Mouse (Mus musculus): ENCODE results near the gene Cct5. TPM values are rescaled to one million over a fixed set of nuclear protein-coding genes. Genes with fewer than 3 reads are reported as not detected.

The Cct5 gene
- polyA plus RNA-seq, 1 experiment from 2014 or later = 543 TPM

DNA sequence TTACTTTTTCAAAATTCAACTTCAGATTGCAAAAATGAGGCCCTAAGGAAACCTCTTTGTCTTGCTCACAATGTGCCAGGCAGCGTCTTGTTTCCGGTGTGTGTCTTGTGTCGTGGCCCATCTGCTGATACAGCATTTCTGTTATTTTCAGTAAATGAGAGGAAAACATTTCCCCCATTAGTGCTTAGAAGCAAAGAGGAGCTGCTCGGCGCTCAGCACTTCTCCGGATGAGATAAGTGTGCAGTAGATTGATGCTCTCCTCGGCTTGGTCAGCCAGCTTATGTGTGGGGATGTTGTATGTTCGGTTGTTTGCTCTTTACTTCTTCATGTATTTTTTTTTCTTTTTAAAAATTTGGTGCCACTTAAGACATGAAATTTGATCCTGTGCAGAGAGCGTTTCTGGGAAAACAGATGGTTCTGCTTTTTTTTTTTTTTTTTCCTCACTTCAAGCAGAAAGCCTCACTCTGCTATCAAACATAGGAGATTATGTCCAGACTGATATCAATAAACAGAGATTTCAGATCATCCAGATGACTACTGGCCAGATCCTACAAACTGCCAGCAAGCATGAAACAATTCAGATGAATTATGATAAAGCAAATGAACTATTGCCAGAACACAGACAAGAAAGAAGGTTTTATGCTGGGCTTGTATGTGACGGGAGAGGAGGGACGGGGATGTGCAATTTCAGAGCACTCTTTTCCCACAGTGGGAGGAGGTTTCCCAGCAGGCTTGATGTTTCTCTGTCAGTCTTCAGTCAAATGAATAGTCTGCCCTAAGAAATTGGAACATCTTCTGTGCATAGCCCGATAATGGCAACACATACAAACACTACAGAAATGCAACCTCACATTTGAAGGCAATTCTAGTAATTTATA lies 25.9 kb upstream of the Cct5 start:
- Histone ChIP-seq H3K36me3 (peaks cover 6% of the 10 kb centered on the region; the same call in 1 of the 2 replicates), H3K4me3 (no peak overlapping the region), H3K9me3 (no peaks in the 10 kb centered on the region), H3K4me1 (peaks cover 17% of the 10 kb centered on the region), H3K27ac (replicated peaks) (peak overlapping the region; percentile 75), H3K9ac (replicated peaks) (no peak overlapping the region), H3K4me2 (replicated peaks) (peak overlapping the region; percentile 15), H3K27me3 (no peaks in the 10 kb centered on the region)
- peak; percentile 49 for ATAC-seq (replicated peaks)
- WGBS = 23% methylated on average over 12 of the region's 12 CpGs

DNA sequence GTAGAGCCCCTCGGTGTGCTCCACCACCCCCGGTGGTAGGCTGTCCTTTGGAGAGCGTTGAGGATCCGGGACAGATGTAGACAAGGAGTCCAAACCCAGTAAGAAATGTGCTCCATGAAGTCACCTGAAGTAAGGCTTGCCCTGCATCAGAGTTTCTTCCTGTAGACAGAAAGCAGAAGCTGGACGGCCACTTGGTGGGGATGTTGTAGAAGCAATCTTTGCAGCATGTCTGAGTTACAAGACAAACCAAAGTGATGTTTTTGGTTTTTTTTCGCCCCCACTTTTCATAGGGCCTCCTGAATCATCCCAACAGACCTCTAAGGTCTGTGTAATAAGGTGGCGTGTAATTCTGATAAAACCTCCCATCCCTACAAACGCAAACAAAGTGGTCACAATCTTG lies 17.9 kb upstream of the Cct5 start:
- no peak for ATAC-seq (replicated peaks)
- no peak overlapping the region for H3K27ac ChIP-seq (replicated peaks)
- no peaks in the 10 kb centered on the region for H3K27me3 ChIP-seq
- H3K9me3 ChIP-seq = no peaks in the 10 kb centered on the region
- H3K4me2 ChIP-seq (replicated peaks) = no peak overlapping the region
- WGBS = 92% methylated on average over 8 of the region's 8 CpGs
- no peak overlapping the region for H3K4me3 ChIP-seq
- H3K36me3 ChIP-seq = peaks cover 13% of the 10 kb centered on the region
- no peaks in the 10 kb centered on the region for H3K4me1 ChIP-seq
- no peak overlapping the region for H3K9ac ChIP-seq (replicated peaks)

DNA sequence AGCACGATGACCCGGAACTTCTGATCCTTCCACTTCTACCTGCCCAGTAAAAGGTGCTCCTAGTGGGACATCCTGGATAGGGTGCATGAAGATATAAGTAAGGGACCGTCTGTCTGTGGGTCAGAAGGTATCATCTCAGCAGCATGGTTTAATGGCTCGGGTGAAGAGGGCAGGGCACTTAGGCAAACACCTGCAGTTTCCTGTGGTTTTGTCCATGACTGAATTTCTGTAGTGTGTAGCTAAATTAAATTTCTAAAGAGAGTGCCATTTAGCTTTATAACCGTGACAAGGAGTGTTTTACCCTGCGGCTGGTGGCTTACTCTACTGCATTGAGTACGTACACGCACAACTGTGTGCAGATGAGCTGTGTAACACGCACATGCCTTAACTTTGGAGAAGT lies 15.7 kb upstream of the Cct5 start:
- Histone ChIP-seq H3K4me1 (no peaks in the 10 kb centered on the region), H3K27ac (replicated peaks) (no peak overlapping the region), H3K27me3 (no peaks in the 10 kb centered on the region), H3K4me2 (replicated peaks) (no peak overlapping the region), H3K4me3 (no peak overlapping the region), H3K9me3 (no peaks in the 10 kb centered on the region), H3K36me3 (peaks cover 8% of the 10 kb centered on the region), H3K9ac (replicated peaks) (no peak overlapping the region)
- WGBS = 94% methylated on average over 9 of the region's 9 CpGs
- ATAC-seq (replicated peaks) = no peak

DNA sequence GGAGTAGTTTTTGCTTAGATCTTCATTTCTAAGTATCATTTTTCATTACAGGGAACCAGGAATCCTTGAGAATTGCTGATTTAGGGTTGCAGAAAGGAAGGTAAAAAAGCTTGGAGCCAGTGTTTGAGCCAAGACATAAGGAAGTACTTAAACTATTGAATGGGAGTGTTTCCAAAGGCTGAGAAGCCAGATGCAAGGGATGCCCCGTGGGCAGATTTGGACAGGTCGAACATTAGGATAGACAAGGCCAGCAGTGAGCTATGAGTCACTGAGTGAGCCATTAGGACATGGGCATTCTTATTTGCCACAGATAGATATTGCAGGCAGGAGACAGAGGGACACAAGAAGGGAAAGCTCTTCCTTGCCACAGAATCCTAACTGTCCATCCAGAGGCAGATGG lies 13.1 kb upstream of the Cct5 start:
- no peaks in the 10 kb centered on the region for H3K4me1 ChIP-seq
- no peak overlapping the region for H3K4me3 ChIP-seq
- H3K27me3 ChIP-seq = no peaks in the 10 kb centered on the region
- 93% methylated on average over 2 of the region's 2 CpGs for WGBS
- ATAC-seq (replicated peaks) = no peak
- H3K9me3 ChIP-seq = no peaks in the 10 kb centered on the region
- no peak overlapping the region for H3K27ac ChIP-seq (replicated peaks)
- H3K4me2 ChIP-seq (replicated peaks) = no peak overlapping the region
- H3K9ac ChIP-seq (replicated peaks) = no peak overlapping the region
- peaks cover 8% of the 10 kb centered on the region for H3K36me3 ChIP-seq

DNA sequence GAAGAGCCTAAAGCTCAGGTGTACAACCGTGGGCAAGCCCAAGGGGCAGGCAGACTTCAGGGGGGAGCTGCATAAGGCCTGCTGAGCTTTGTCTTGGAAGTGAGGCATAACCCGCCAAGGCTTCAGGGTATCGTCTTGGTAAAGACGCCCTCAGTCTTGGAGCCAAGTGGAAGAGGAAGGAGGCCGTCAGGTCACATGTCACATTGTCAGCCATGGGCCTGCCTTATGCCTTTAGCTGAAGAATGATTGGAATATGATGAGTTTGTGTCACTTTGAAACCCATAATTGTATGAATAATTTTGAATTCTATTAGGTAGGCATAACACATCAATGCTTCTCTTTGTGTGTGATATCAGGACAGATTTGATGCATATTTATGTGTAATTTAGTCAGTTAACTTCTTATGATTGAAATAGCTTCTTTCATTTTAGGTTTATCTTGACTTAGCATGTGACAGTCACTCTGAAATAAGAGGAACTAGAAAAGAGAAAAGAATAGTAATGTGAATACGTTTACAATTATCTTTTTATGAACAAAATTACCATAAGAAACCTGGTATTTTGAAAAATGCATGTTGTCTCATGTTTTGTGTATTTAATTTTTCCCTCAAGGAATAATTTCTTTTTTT lies 12.3 kb upstream of the Cct5 start:
- Histone ChIP-seq H3K36me3 (peaks cover 8% of the 10 kb centered on the region; the same call in 1 of the 2 replicates), H3K27me3 (no peaks in the 10 kb centered on the region), H3K4me2 (replicated peaks) (no peak overlapping the region), H3K4me3 (no peak overlapping the region), H3K9me3 (no peaks in the 10 kb centered on the region), H3K9ac (replicated peaks) (no peak overlapping the region), H3K27ac (replicated peaks) (0 out of 2 replicates have a peak overlapping the region, but pooled peaks have one; percentile 23), H3K4me1 (no peaks in the 10 kb centered on the region)
- 86% methylated on average over 6 of the region's 6 CpGs for WGBS
- no peak for ATAC-seq (replicated peaks)

DNA sequence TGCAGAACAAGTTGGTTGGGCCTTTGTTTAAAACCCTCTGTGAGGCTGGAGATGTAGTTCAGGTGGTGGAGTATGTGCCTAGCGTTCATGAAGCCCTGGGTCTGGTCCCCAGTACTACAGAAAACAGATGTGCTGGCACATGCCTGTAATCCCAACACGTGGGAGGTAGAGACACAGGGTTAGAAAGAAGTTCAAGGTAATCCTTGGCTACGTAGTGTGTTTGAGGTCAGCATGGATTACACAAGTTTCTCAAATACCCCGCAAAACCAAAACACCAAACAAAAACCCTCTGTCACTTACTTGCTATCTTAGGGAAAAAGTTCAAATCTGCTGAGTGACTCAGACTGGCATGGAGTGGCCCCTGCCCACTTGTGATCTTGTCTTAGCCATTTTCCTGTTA lies 10.4 kb upstream of the Cct5 start:
- Histone ChIP-seq H3K4me1 (no peaks in the 10 kb centered on the region; the same call in 1 of the 2 replicates), H3K27ac (replicated peaks) (no peak overlapping the region), H3K4me3 (no peak overlapping the region), H3K4me2 (replicated peaks) (no peak overlapping the region), H3K36me3 (no peaks in the 10 kb centered on the region), H3K9ac (replicated peaks) (no peak overlapping the region), H3K9me3 (no peaks in the 10 kb centered on the region), H3K27me3 (no peaks in the 10 kb centered on the region)
- no peak for ATAC-seq (replicated peaks)
- 95% methylated on average over 4 of the region's 4 CpGs for WGBS

DNA sequence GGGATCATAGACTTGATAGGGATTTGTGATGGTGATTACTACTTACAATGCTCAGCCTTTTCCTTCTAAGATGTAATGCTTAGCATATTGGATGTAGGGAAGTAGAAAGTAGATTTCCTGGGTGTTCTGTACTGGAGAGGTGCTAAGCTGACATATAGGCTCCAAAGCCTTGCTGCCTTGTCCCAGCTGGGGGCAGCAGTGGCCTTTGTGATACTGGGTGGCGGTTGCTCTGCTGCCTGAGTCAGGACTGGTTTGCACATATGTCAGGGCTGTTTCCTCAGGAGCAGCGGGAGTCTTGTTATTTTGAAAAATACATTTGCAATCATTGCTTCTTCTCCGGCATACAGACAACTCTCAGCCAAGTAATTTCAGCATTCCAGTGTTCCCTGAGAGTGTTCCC lies 9.4 kb upstream of the Cct5 start:
- H3K9ac ChIP-seq (replicated peaks) = no peak overlapping the region
- peak; percentile 86 for ATAC-seq (replicated peaks)
- no peaks in the 10 kb centered on the region for H3K9me3 ChIP-seq
- no peaks in the 10 kb centered on the region; the same call in 1 of the 2 replicates for H3K4me1 ChIP-seq
- H3K27me3 ChIP-seq = no peaks in the 10 kb centered on the region
- H3K4me2 ChIP-seq (replicated peaks) = no peak overlapping the region
- H3K4me3 ChIP-seq = no peak overlapping the region
- no peak overlapping the region for H3K27ac ChIP-seq (replicated peaks)
- no peaks in the 10 kb centered on the region for H3K36me3 ChIP-seq
- 56% methylated on average over 3 of the region's 3 CpGs for WGBS

DNA sequence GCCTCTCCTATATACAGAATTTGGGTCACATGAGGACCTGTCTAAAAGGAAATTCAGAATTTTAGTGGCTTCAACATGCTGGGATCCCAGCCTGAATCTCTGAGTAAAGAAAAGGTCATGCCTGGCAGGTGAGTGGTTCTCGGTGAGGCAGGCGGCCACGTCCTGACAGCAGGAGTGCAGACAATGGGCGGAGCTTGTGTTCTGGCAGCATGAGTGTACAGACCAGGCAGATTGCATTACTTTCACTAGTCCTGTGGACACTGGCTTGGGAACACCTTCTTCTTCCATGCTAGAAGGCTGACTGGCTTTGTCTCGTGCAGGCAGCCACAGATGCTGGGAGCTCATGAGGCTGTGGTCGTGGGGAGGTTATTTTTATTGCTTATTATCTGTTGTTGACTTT lies 5.2 kb upstream of the Cct5 start:
- Histone ChIP-seq H3K9me3 (no peaks in the 10 kb centered on the region), H3K4me2 (replicated peaks) (no peak overlapping the region), H3K36me3 (no peaks in the 10 kb centered on the region), H3K9ac (replicated peaks) (no peak overlapping the region), H3K4me3 (no peak overlapping the region), H3K4me1 (peaks cover 8% of the 10 kb centered on the region), H3K27me3 (no peaks in the 10 kb centered on the region), H3K27ac (replicated peaks) (no peak overlapping the region)
- WGBS = 67% methylated on average over 6 of the region's 6 CpGs
- no peak for ATAC-seq (replicated peaks)

DNA sequence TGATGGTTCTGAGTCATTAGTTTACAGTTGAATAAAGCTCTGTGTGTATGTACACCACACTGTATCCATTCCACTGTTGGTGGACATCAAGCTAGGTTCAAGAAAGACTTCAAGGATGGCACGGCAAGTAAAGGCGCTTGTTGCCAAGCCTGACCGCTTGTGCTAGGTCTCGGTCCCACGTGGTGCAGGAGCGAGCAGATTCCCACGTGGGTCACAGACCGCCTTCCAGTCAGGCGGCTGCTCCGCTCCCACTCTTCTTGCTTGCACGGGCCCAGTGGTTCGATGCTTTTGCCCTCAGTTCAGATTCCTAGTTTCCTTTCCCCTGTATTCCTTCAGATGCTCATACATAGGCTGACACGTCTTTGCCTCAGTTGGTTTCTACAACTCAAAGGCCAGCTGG lies 1.5 kb upstream of the Cct5 start:
- peaks cover 32% of the 10 kb centered on the region for H3K4me1 ChIP-seq
- no peaks in the 10 kb centered on the region for H3K27me3 ChIP-seq
- peak overlapping the region; percentile 85 for H3K4me3 ChIP-seq
- WGBS = 90% methylated on average over 13 of the region's 13 CpGs
- no peaks in the 10 kb centered on the region for H3K36me3 ChIP-seq
- H3K9ac ChIP-seq (replicated peaks) = peak overlapping the region; percentile 3; the same call in 1 of the 2 replicates
- no peak for ATAC-seq (replicated peaks)
- H3K27ac ChIP-seq (replicated peaks) = peak overlapping the region; percentile 98
- peak overlapping the region; percentile 60 for H3K4me2 ChIP-seq (replicated peaks)
- H3K9me3 ChIP-seq = no peaks in the 10 kb centered on the region

DNA sequence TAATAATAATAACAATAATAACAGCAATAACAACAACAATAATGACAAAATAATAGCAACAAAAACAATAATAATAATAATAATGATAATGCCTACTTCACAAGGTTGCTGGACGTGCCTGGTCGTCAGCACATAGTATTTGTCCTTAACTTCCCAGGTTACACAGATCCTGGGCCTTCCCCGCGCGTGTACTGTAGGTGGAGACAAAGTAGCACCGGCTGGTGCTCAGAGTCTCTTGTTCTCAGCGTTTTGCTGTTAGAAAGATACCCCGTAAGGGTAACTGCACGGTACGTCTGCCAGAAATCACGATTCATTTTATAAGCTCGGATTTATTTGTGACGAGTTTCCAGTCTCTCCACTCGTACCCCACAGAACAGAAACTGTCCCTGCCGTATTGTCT lies 822 bp upstream of the Cct5 start:
- Histone ChIP-seq H3K9ac (replicated peaks) (peak overlapping the region; percentile 97), H3K4me2 (replicated peaks) (peak overlapping the region; percentile 60), H3K4me1 (peaks cover 32% of the 10 kb centered on the region), H3K9me3 (no peaks in the 10 kb centered on the region), H3K36me3 (peaks cover 3% of the 10 kb centered on the region), H3K27me3 (no peaks in the 10 kb centered on the region), H3K4me3 (peak overlapping the region; percentile 85), H3K27ac (replicated peaks) (peak overlapping the region; percentile 98)
- WGBS = 2% methylated on average over 15 of the region's 15 CpGs
- ATAC-seq (replicated peaks) = peak; percentile 77

DNA sequence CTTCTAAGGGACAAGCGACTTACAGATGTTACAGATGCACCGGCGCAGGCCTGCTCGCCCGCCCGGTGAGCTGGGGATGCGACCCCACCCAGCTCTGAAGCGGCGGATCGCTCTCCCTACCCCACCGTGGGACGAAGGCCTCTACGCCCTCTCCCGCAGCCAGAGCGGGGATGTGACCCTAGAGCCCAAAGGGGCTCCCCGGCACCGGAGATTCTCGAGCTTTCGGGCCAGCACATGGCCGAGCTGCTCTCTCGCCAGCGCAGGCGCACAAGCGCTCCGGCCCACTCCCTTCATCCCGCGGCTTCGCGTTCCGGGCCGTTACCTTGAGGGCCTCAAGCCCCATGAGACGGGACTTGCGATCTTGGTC lies 342 bp downstream of the Cct5 start:
- ATAC-seq (replicated peaks) = peak; percentile 82
- Histone ChIP-seq H3K4me1 (peaks cover 35% of the 10 kb centered on the region), H3K27ac (replicated peaks) (peak overlapping the region; percentile 87), H3K36me3 (peaks cover 12% of the 10 kb centered on the region), H3K9me3 (no peaks in the 10 kb centered on the region), H3K4me3 (peak overlapping the region; percentile 85), H3K27me3 (no peaks in the 10 kb centered on the region), H3K4me2 (replicated peaks) (peak overlapping the region; percentile 83), H3K9ac (replicated peaks) (peak overlapping the region; percentile 90)
- WGBS = 0% methylated on average over 33 of the region's 33 CpGs

DNA sequence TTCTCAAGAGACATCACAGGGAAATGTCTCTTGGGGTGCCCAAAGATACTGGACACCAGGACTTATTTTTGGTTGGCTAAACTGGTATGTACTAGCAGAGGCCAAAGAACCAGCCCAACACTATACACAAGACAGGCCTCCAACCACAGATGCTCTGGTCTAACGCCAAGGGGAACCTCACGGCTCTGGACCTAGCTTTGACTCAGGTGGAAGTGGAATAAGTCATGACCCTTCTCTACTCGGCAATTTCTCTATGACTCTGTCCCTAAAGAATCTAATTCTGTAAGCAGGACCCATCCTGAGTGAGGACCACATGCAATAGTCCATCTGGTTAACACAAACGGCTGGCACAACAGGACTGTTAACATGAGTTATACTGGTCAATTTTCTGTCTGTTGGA lies 1.8 kb downstream of the Cct5 start:
- Histone ChIP-seq H3K4me3 (peak overlapping the region; percentile 85), H3K4me1 (peaks cover 35% of the 10 kb centered on the region), H3K9me3 (no peaks in the 10 kb centered on the region), H3K27ac (replicated peaks) (no peak overlapping the region), H3K4me2 (replicated peaks) (peak overlapping the region; percentile 83), H3K36me3 (peaks cover 26% of the 10 kb centered on the region), H3K27me3 (no peaks in the 10 kb centered on the region), H3K9ac (replicated peaks) (no peak overlapping the region)
- WGBS = 81% methylated on average over 4 of the region's 4 CpGs
- ATAC-seq (replicated peaks) = no peak
